Mouse (Mus musculus): Measurements from ENCODE around the gene Rnf146. TPM values are rescaled to one million over a fixed set of nuclear protein-coding genes. Genes with fewer than 3 reads are reported as not detected.

Rnf146 gene
- polyA plus RNA-seq, 1 experiment = 9.1 TPM

DNA sequence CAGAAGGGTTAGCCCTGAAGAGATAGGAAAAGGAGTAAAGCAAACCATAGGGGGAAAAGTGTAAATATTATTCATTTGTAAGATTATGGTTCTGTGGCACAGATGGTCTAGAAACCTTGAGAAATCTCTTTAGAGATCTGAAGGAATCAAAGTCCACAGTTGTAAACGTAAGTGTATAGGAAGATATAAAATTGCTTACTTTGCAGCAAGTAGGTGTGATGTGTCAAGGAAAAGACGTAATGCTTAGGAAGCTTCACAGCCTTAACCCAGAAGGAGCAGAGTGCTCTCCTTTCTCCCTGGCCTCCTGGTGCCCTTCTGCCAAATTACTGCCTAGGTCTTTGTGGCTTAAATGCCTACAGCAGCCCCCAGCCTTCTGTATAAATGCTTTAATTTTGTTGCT, 37.4 kb downstream of the Rnf146 start:
- 44% methylated on average over 2 of the region's 2 CpGs for WGBS
- TF ChIP-seq POLR2A (IDR thresholded peaks at IDR 0.05; ENCODE audit: low read depth, low read length) = no peak
- TF ChIP-seq CTCF (IDR thresholded peaks at IDR 0.05; ENCODE audit: extremely low read depth, insufficient read length, insufficient replicate concordance, low read depth, low read length) = no peak
- H3K27me3 ChIP-seq (ENCODE audit: control insufficient read depth, insufficient read depth, low read length) = no peaks in the 10 kb centered on the region

DNA sequence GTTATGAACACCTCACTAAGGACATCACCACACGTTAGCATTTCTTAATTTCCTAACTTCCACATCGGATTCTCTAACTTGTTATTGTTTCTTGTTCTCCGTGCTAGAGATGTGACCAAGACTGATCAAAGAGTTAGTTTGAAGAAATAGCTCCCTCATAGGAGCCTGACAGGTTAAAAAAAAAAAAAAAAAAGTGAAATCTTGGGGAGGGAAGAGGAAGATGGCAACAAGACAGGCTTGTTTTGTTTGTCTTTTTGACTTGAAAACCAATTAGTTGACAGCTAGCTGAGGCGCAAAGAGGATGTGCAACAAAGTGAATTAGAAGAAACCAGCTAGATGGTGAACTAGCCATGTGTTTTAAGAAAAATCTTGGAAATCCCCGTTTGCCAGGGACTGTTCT, 48.3 kb downstream of the Rnf146 start:
- Histone ChIP-seq H3K4me1 (ENCODE audit: control insufficient read depth, insufficient read depth, insufficient read length, low read length) (no peaks in the 10 kb centered on the region), H3K4me3 (ENCODE audit: low read depth, low read length) (no peak overlapping the region), H3K27ac (ENCODE audit: insufficient read depth, low read depth, low read length) (no peak overlapping the region), H3K27me3 (ENCODE audit: control insufficient read depth, insufficient read depth, low read length) (no peaks in the 10 kb centered on the region), H3K36me3 (ENCODE audit: control insufficient read depth, insufficient read depth, low read length) (no peaks in the 10 kb centered on the region)
- WGBS = 8% methylated on average over 5 of the region's 5 CpGs
- TF ChIP-seq POLR2A (IDR thresholded peaks at IDR 0.05; ENCODE audit: low read depth, low read length) (no peak), CTCF (IDR thresholded peaks at IDR 0.05; ENCODE audit: extremely low read depth, insufficient read length, insufficient replicate concordance, low read depth, low read length) (no peak)

More for the DNA sequence above, 37.4 kb downstream of the Rnf146 start:
- Histone ChIP-seq H3K4me1 (ENCODE audit: control insufficient read depth, insufficient read depth, insufficient read length, low read length) (no peaks in the 10 kb centered on the region), H3K4me3 (ENCODE audit: low read depth, low read length) (no peak overlapping the region), H3K27ac (ENCODE audit: insufficient read depth, low read depth, low read length) (no peak overlapping the region), H3K36me3 (ENCODE audit: control insufficient read depth, insufficient read depth, low read length) (peaks cover 3% of the 10 kb centered on the region; the same call in 1 of the 2 replicates)

DNA sequence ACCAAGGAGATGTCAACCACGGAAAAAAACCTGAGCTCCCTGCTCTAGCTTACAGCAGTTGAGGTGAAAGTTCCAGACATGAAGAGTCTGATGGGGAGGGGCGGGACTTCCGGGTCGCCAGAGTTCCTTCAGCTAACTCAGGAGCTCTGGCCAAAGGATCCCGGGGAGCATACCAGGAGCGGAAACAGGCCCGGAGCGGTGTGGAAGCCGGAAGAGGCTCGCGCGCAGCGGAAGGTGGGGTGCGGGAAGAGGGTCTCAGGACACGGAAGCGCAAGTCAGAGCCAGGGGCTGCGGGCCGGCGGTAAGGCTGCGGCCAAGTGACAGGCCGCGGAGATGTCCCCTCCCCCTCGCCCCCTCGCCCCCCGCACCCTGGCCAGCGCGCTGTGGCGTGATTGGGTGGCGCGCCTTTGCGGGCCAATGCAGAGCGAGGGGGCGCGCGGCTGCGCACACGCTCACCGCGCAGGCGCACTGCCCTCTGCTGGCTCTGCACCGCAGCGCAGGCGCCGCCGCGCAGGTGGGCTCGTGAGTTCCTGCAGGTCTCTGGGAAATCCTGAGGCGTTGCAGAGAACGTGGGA, 49.1 kb downstream of the Rnf146 start, which contains the start of gene Echdc1:
TSS of gene Echdc1 (plus strand) at position 103 of the 575 bp plus-strand sequence.
- peak within 1 kb of the TSS; percentile 86 for H3K4me3 ChIP-seq (ENCODE audit: low read depth, low read length)
- no peaks in the 10 kb centered on the region for H3K36me3 ChIP-seq (ENCODE audit: control insufficient read depth, insufficient read depth, low read length)
- H3K4me1 ChIP-seq (ENCODE audit: control insufficient read depth, insufficient read depth, insufficient read length, low read length) = no peaks in the 10 kb centered on the region
- H3K27me3 ChIP-seq (ENCODE audit: control insufficient read depth, insufficient read depth, low read length) = no peaks in the 10 kb centered on the region
- peak within 1 kb of the TSS; percentile 68 for H3K27ac ChIP-seq (ENCODE audit: insufficient read depth, low read depth, low read length)
- under 1% methylated on average over 49 of the region's 49 CpGs for WGBS
- TF ChIP-seq CTCF (IDR thresholded peaks at IDR 0.05; ENCODE audit: extremely low read depth, insufficient read length, insufficient replicate concordance, low read depth, low read length) (peak; percentile 92), POLR2A (IDR thresholded peaks at IDR 0.05; ENCODE audit: low read depth, low read length) (peak; percentile 56; the same call in 1 of the 2 replicates)

DNA sequence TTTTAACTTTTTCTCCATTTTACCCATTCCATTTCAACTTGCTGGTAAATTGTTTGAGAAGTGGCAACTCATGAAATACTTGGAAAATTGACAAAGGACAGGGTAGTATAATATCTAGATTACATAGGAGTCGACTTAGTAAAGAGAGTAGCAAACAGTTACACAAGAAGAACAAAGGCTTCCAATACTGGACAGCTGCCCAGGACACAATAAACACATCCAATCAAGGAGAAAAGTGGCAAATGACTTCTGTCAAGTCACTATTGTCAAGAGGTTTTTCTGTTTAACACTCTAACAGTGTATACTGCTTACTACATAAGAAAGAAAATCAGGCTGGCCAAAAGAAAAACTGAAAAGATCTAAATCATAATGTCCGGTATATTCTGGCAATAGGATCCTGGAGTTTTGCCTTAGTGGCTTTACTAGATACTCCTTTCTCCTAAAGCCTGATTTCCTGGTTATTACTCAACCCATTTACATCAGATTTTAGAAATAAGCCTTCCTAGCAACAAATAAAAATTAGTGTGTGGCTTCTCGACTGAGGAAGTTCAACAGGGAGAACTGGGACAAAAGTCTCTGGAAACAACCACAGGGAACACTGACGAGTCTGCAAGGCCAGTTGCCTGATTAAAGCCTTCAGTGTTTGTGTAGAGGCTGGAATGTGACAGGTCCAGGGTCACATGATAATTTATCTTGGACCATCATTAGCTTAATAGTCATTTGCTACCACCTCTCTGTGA, 50.6 kb downstream of the Rnf146 start:
- Histone ChIP-seq H3K4me1 (ENCODE audit: control insufficient read depth, insufficient read depth, insufficient read length, low read length) (no peaks in the 10 kb centered on the region), H3K4me3 (ENCODE audit: low read depth, low read length) (no peak overlapping the region), H3K27me3 (ENCODE audit: control insufficient read depth, insufficient read depth, low read length) (no peaks in the 10 kb centered on the region), H3K27ac (ENCODE audit: insufficient read depth, low read depth, low read length) (no peak overlapping the region), H3K36me3 (ENCODE audit: control insufficient read depth, insufficient read depth, low read length) (no peaks in the 10 kb centered on the region)
- TF ChIP-seq CTCF (IDR thresholded peaks at IDR 0.05; ENCODE audit: extremely low read depth, insufficient read length, insufficient replicate concordance, low read depth, low read length) (no peak), POLR2A (IDR thresholded peaks at IDR 0.05; ENCODE audit: low read depth, low read length) (no peak)
- 50% methylated on average over 4 of the region's 4 CpGs for WGBS

DNA sequence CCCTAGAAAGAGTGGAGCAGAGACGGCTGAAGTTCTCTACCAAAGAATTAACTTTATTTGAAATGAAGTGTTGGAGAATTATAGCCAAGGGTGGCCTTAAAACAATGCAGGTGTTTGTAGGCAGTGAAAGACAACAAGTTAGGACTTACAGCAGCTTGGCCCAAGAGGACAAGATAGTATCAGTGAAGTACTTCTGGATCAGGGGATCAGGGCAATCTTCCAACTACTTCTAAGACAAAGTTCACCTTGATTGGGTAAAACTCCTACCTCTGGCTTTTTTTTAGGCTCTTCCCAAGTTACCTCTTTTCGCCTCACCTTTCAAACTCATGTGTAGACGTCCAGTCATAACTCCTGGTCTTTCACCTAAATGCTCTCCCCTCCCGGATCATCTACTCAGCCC, 60.0 kb downstream of the Rnf146 start:
- no peaks in the 10 kb centered on the region; the same call in 1 of the 2 replicates for H3K4me1 ChIP-seq (ENCODE audit: control insufficient read depth, insufficient read depth, insufficient read length, low read length)
- no peak overlapping the region for H3K27ac ChIP-seq (ENCODE audit: insufficient read depth, low read depth, low read length)
- WGBS = 95% methylated on average over 4 of the region's 4 CpGs
- no peak for TF ChIP-seq CTCF (IDR thresholded peaks at IDR 0.05; ENCODE audit: extremely low read depth, insufficient read length, insufficient replicate concordance, low read depth, low read length)
- H3K27me3 ChIP-seq (ENCODE audit: control insufficient read depth, insufficient read depth, low read length) = no peaks in the 10 kb centered on the region
- no peak overlapping the region for H3K4me3 ChIP-seq (ENCODE audit: low read depth, low read length)
- no peaks in the 10 kb centered on the region for H3K36me3 ChIP-seq (ENCODE audit: control insufficient read depth, insufficient read depth, low read length)

Other genes with a start within 250 kb of the Rnf146 start
- gene Soga3, start 218.6 kb downstream of the Rnf146 start, polyA plus RNA-seq (2012; rRNA removed) = 0.13 and 0.37 TPM in 2 replicates
- not detected in 2 replicates for gene Gm49353, start 163.5 kb downstream of the Rnf146 start, polyA plus RNA-seq (2012; rRNA removed)
- 0.01 TPM in 1 of 2 replicates, not detected in the other for gene 9330159F19Rik, start 150.8 kb downstream of the Rnf146 start, polyA plus RNA-seq (2012; rRNA removed)
- gene Echdc1, start 49.3 kb downstream of the Rnf146 start, polyA plus RNA-seq (2012; rRNA removed) = 0.29 and 0.80 TPM in 2 replicates
- 1.4 and 1.5 TPM in 2 replicates for gene Rspo3, start 173.4 kb upstream of the Rnf146 start, polyA plus RNA-seq (2012; rRNA removed)

Measured in small intestine, adult 2 months (tissue).